Mouse (Mus musculus) heart, embryonic 12.5 days (tissue): ENCODE results near the gene Nudcd3. TPM values are rescaled to one million over a fixed set of nuclear protein-coding genes. Genes with fewer than 3 reads are reported as not detected.

Experiments used
- ATAC-seq: fragments of 200-750 bp; cut with Nextera tagmentation; 2 replicates; pipeline ENCODE4 v1.8.0; 2017; ENCODE audit warnings: moderate TSS enrichment, moderate library complexity; ENCODE audit not compliant: insufficient number of reproducible peaks, low FRiP score
- H3K27ac ChIP-seq: fragments of 300-500 bp; sonication (generic); 2 replicates; pipeline ENCODE4 v1.5.1; 2016; ENCODE audit warnings: mild to moderate bottlenecking, moderate library complexity; ENCODE audit not compliant: poor library complexity, severe bottlenecking
- H3K27me3 ChIP-seq: fragments of 300-500 bp; sonication (generic); replicated peaks from 2 replicates; pipeline ENCODE4 v1.6.1; 2016; ENCODE audit warnings: mild to moderate bottlenecking, moderate library complexity
- H3K36me3 ChIP-seq: fragments of 300-500 bp; sonication (generic); 2 replicates; pipeline ENCODE4 v1.6.1; 2016; ENCODE audit warnings: mild to moderate bottlenecking, moderate library complexity
- H3K4me1 ChIP-seq: fragments of 300-500 bp; sonication (generic); replicated peaks from 2 replicates; pipeline ENCODE4 v1.6.1; 2016; ENCODE audit warnings: mild to moderate bottlenecking
- H3K4me2 ChIP-seq: fragments of 300-500 bp; sonication (generic); 2 replicates; pipeline ENCODE4 v1.6.1; 2016; ENCODE audit warnings: mild to moderate bottlenecking, moderate library complexity
- H3K4me3 ChIP-seq: fragments of 300-500 bp; sonication (generic); 2 replicates; pipeline ENCODE4 v1.5.1; 2016; ENCODE audit warnings: mild to moderate bottlenecking
- H3K9ac ChIP-seq: fragments of 300-500 bp; sonication (generic); 2 replicates; pipeline ENCODE4 v1.6.1; 2016; ENCODE audit warnings: mild to moderate bottlenecking, moderate library complexity
- H3K9me3 ChIP-seq: fragments of 300-500 bp; sonication (generic); replicated peaks from 2 replicates; pipeline ENCODE4 v1.6.1; 2016; ENCODE audit warnings: mild to moderate bottlenecking, moderate library complexity
- WGBS: fragments of 180-500 bp; shearing (Covaris S2); methylation state at CpG from one replicate; pipeline ENCODE4 v1.1.7; 2016; 5-methylcytosine and 5-hydroxymethylcytosine counted together
- polyA plus RNA-seq: library from polyadenylated mRNA; unstranded; fragments of >200 nt; fragmentation: Nextera tagmentation; extraction: Ambion mirVana; gene quantifications from 2 replicates; pipeline ENCODE4 v1.2.1, GENCODE M21; 2016

Gene Nudcd3
- polyA plus RNA-seq, 1 experiment from 2014 or later: 35.5 TPM

- 73% methylated on average over 8 of the region's 8 CpGs for WGBS
- ATAC-seq: no peak
- Histone ChIP-seq H3K27me3 (no peaks in the 10 kb centered on the region), H3K36me3 (no peaks in the 10 kb centered on the region), H3K9ac (no peak overlapping the region), H3K9me3 (no peaks in the 10 kb centered on the region), H3K4me1 (peaks cover 52% of the 10 kb centered on the region), H3K4me3 (no peak overlapping the region), H3K4me2 (no peak overlapping the region), H3K27ac (no peak overlapping the region)
Observed at GRCm38 (mm10) chr11:6177781-6178420, 22.3 kb downstream of the Nudcd3 start.

GRCm38 (mm10) chr11:6175506-6175905, 24.7 kb downstream of the Nudcd3 start:
- H3K27ac ChIP-seq: peak overlapping the region; percentile 74; the same call in 1 of the 2 replicates
- 25% methylated on average over 1 of the region's 1 CpGs for WGBS

GRCm38 (mm10) chr11:6174719-6175118, 25.5 kb downstream of the Nudcd3 start:
- H3K4me1 ChIP-seq: peaks cover 43% of the 10 kb centered on the region
- WGBS: 18% methylated on average over 7 of the region's 7 CpGs
- peak; percentile 68 for ATAC-seq
- H3K9me3 ChIP-seq: no peaks in the 10 kb centered on the region
- H3K27ac ChIP-seq: peak overlapping the region; percentile 74
- no peak overlapping the region for H3K4me3 ChIP-seq
- H3K36me3 ChIP-seq: no peaks in the 10 kb centered on the region
- peak overlapping the region; percentile 47 for H3K4me2 ChIP-seq
- no peaks in the 10 kb centered on the region for H3K27me3 ChIP-seq
- H3K9ac ChIP-seq: no peak overlapping the region

More at GRCm38 (mm10) chr11:6175506-6175905, 24.7 kb downstream of the Nudcd3 start:
- no peak for ATAC-seq
- no peak overlapping the region for H3K4me3 ChIP-seq
- no peak overlapping the region for H3K9ac ChIP-seq
- H3K4me1 ChIP-seq: peaks cover 48% of the 10 kb centered on the region
- H3K36me3 ChIP-seq: no peaks in the 10 kb centered on the region
- H3K4me2 ChIP-seq: no peak overlapping the region
- H3K9me3 ChIP-seq: no peaks in the 10 kb centered on the region
- no peaks in the 10 kb centered on the region for H3K27me3 ChIP-seq

GRCm38 (mm10) chr11:6169041-6169663, 31.1 kb downstream of the Nudcd3 start:
- H3K27me3 ChIP-seq: no peaks in the 10 kb centered on the region
- H3K27ac ChIP-seq: no peak overlapping the region
- H3K36me3 ChIP-seq: no peaks in the 10 kb centered on the region
- WGBS: 72% methylated on average over 2 of the region's 2 CpGs
- peaks cover 15% of the 10 kb centered on the region for H3K4me1 ChIP-seq
- H3K4me3 ChIP-seq: no peak overlapping the region
- H3K4me2 ChIP-seq: no peak overlapping the region
- no peaks in the 10 kb centered on the region for H3K9me3 ChIP-seq
- 0 out of 2 replicates have a peak overlapping the region, but pooled peaks have one; percentile 18 for H3K9ac ChIP-seq
- ATAC-seq: no peak

GRCm38 (mm10) chr11:6166351-6166750, 33.9 kb downstream of the Nudcd3 start:
- H3K27me3 ChIP-seq: no peaks in the 10 kb centered on the region
- H3K4me3 ChIP-seq: no peak overlapping the region
- H3K36me3 ChIP-seq: no peaks in the 10 kb centered on the region
- 92% methylated on average over 12 of the region's 12 CpGs for WGBS
- H3K27ac ChIP-seq: no peak overlapping the region
- no peak for ATAC-seq
- H3K4me2 ChIP-seq: no peak overlapping the region
- no peaks in the 10 kb centered on the region for H3K9me3 ChIP-seq
- peaks cover 14% of the 10 kb centered on the region; the same call in 1 of the 2 replicates for H3K4me1 ChIP-seq
- no peak overlapping the region for H3K9ac ChIP-seq

- Histone ChIP-seq H3K36me3 (no peaks in the 10 kb centered on the region), H3K27ac (no peak overlapping the region), H3K9me3 (no peaks in the 10 kb centered on the region), H3K4me3 (no peak overlapping the region), H3K9ac (no peak overlapping the region), H3K4me1 (peaks cover 18% of the 10 kb centered on the region), H3K4me2 (no peak overlapping the region), H3K27me3 (no peaks in the 10 kb centered on the region)
- WGBS: 91% methylated on average over 7 of the region's 7 CpGs
- no peak for ATAC-seq
Observed at GRCm38 (mm10) chr11:6165391-6166081, 34.7 kb downstream of the Nudcd3 start.

GRCm38 (mm10) chr11:6164781-6165180, 35.4 kb downstream of the Nudcd3 start:
- Histone ChIP-seq H3K4me1 (peaks cover 25% of the 10 kb centered on the region), H3K4me2 (no peak overlapping the region), H3K27me3 (no peaks in the 10 kb centered on the region), H3K36me3 (no peaks in the 10 kb centered on the region), H3K9ac (no peak overlapping the region), H3K4me3 (no peak overlapping the region), H3K27ac (no peak overlapping the region), H3K9me3 (no peaks in the 10 kb centered on the region)
- 92% methylated on average over 7 of the region's 7 CpGs for WGBS
- no peak for ATAC-seq

- Histone ChIP-seq H3K9ac (no peak overlapping the region), H3K4me3 (no peak overlapping the region), H3K36me3 (no peaks in the 10 kb centered on the region), H3K27ac (no peak overlapping the region), H3K27me3 (no peaks in the 10 kb centered on the region), H3K4me2 (no peak overlapping the region), H3K9me3 (no peaks in the 10 kb centered on the region), H3K4me1 (peaks cover 27% of the 10 kb centered on the region)
- ATAC-seq: no peak
- 86% methylated on average over 12 of the region's 12 CpGs for WGBS
Observed at GRCm38 (mm10) chr11:6163706-6164105, 36.5 kb downstream of the Nudcd3 start.

- 84% methylated on average over 3 of the region's 3 CpGs for WGBS
- no peak overlapping the region for H3K27ac ChIP-seq
- no peak overlapping the region for H3K4me2 ChIP-seq
- H3K9ac ChIP-seq: no peak overlapping the region
- peaks cover 23% of the 10 kb centered on the region for H3K4me1 ChIP-seq
- no peak for ATAC-seq
- H3K9me3 ChIP-seq: no peaks in the 10 kb centered on the region
- no peak overlapping the region for H3K4me3 ChIP-seq
- no peaks in the 10 kb centered on the region for H3K27me3 ChIP-seq
- H3K36me3 ChIP-seq: no peaks in the 10 kb centered on the region
Observed at GRCm38 (mm10) chr11:6163062-6163461, 37.2 kb downstream of the Nudcd3 start.

GRCm38 (mm10) chr11:6161549-6161948, 38.7 kb downstream of the Nudcd3 start:
- no peak overlapping the region for H3K4me3 ChIP-seq
- no peak for ATAC-seq
- H3K4me1 ChIP-seq: peaks cover 29% of the 10 kb centered on the region
- H3K27ac ChIP-seq: no peak overlapping the region
- no peaks in the 10 kb centered on the region for H3K9me3 ChIP-seq
- no peak overlapping the region for H3K9ac ChIP-seq
- no peaks in the 10 kb centered on the region for H3K36me3 ChIP-seq
- H3K4me2 ChIP-seq: no peak overlapping the region
- H3K27me3 ChIP-seq: no peaks in the 10 kb centered on the region

- no peak for ATAC-seq
- Histone ChIP-seq H3K27me3 (no peaks in the 10 kb centered on the region), H3K36me3 (no peaks in the 10 kb centered on the region), H3K27ac (no peak overlapping the region), H3K9ac (no peak overlapping the region), H3K4me3 (no peak overlapping the region), H3K9me3 (no peaks in the 10 kb centered on the region), H3K4me1 (peaks cover 29% of the 10 kb centered on the region), H3K4me2 (no peak overlapping the region)
- 68% methylated on average over 3 of the region's 3 CpGs for WGBS
Observed at GRCm38 (mm10) chr11:6160663-6161271, 39.4 kb downstream of the Nudcd3 start.
